Mouse (Mus musculus): ENCODE measurements around the gene Krtap10-4. TPM values are rescaled to one million over a fixed set of nuclear protein-coding genes. Genes with fewer than 3 reads are reported as not detected.
"Not testable (repeated sequence)": the region's sequence is repeated elsewhere in the genome, so short reads cannot be mapped to it uniquely, and the experiment has no call there.

Krtap10-4 gene
- polyA plus RNA-seq, 1 experiment from 2014 or later: not detected

DNA sequence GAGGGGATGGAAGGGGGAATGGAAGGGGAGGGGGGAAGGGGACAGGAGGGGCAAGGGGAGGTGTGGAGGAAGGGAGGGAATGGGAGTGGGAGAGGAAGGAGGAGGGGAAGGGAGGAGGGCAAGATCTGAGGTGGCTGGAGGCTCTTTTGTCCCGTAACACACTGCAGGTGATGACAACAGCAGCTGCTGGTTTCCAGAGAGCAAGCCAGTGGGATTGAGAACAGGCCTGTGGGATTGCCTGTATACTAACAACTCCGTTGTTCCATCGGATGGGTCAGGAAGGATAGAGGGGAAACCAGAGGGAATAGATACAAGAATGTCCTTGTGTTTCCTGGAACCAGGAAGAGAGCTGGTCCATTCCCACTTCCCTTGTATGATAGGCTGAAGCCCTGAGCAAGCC, 29.2 kb downstream of the Krtap10-4 start:
- no peak for TF ChIP-seq CTCF (IDR thresholded peaks at IDR 0.05; ENCODE audit: low read depth)
- no peak for TF ChIP-seq EP300 (IDR thresholded peaks at IDR 0.05; ENCODE audit: low read depth)
- DNase-seq: no peak
- H3K9ac ChIP-seq (replicated peaks): no peak overlapping the region
- no peaks in the 10 kb centered on the region for H3K27me3 ChIP-seq (ENCODE audit: insufficient read depth, low read length)
- H3K4me2 ChIP-seq (ENCODE audit: low read depth, low read length): no peak overlapping the region
- no peaks in the 10 kb centered on the region for H3K9me3 ChIP-seq (ENCODE audit: low read length)
- H3K27ac ChIP-seq (ENCODE audit: low read depth): no peak overlapping the region
- ATAC-seq: no peak
- WGBS (ENCODE audit: insufficient replicate concordance): 29% methylated on average over 3 of the region's 3 CpGs
- H3K4me1 ChIP-seq (ENCODE audit: insufficient read depth): no peaks in the 10 kb centered on the region
- no peak overlapping the region for H3K4me3 ChIP-seq (ENCODE audit: low read depth, low read length)
- H3K36me3 ChIP-seq (replicated peaks; ENCODE audit: insufficient read depth, low read length): no peaks in the 10 kb centered on the region

DNA sequence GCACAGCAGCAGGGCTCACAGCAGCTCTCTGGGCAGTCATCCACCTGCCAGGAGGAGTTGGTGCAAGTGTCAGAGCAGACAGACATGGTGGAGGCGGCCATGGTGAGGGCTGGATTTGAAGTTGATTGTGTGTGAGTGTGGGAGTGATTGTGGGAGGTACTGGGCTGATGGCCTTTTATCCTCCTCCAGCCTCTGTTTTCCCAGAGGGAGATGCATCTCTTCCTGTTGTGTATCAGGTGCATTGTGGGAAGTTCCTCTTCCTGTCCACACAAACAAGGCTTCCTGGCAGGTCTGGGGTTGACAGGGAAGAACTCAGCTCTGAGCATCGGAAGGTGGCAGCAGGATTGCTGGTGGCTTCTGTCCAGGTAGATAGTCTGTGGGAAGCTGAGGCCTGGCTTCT, 31.9 kb downstream of the Krtap10-4 start, which contains the start of gene Gm9639:
Gene Gm9639, minus strand, starts transcription at position 101 of the 400 bp plus-strand sequence.
- DNase-seq (no peak), ATAC-seq (no peak)
- no peak within 1 kb of the TSS for H3K4me3 ChIP-seq (ENCODE audit: low read depth, low read length)
- no peak within 1 kb of the TSS for H3K4me2 ChIP-seq (ENCODE audit: low read depth, low read length)
- 34% methylated on average over 2 of the region's 2 CpGs for WGBS (ENCODE audit: insufficient replicate concordance)
- H3K36me3 ChIP-seq (replicated peaks; ENCODE audit: insufficient read depth, low read length): no peaks in the 10 kb centered on the region
- TF ChIP-seq CTCF (IDR thresholded peaks at IDR 0.05; ENCODE audit: low read depth) (no peak), EP300 (IDR thresholded peaks at IDR 0.05; ENCODE audit: low read depth) (no peak)
- H3K9ac ChIP-seq (replicated peaks): no peak within 1 kb of the TSS
- H3K27me3 ChIP-seq (ENCODE audit: insufficient read depth, low read length): no peaks in the 10 kb centered on the region
- H3K4me1 ChIP-seq (ENCODE audit: insufficient read depth): no peaks in the 10 kb centered on the region
- no peaks in the 10 kb centered on the region for H3K9me3 ChIP-seq (ENCODE audit: low read length)
- no peak within 1 kb of the TSS for H3K27ac ChIP-seq (ENCODE audit: low read depth)

DNA sequence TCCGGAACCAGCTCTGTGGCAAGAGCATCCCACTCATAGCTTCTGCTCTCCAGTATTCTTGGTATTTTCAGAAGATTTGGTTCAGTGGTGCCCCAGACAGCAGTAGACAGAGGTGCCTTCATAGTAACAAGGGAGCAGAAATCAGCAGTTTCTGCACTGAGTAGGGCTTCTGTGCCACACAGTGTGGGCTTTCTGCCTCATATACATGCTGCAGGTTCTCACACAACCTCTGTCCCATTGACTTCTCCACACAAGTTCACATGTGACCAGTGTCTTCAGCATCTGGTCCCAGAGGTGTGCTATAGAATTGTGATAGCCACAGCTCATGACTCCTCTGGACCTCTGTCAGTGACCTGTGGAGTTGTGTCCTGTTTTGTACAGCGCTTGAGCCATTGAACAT, 38.3 kb downstream of the Krtap10-4 start:
- no peak for ATAC-seq
- 60% methylated on average over 2 of the region's 2 CpGs for WGBS (ENCODE audit: insufficient replicate concordance)

DNA sequence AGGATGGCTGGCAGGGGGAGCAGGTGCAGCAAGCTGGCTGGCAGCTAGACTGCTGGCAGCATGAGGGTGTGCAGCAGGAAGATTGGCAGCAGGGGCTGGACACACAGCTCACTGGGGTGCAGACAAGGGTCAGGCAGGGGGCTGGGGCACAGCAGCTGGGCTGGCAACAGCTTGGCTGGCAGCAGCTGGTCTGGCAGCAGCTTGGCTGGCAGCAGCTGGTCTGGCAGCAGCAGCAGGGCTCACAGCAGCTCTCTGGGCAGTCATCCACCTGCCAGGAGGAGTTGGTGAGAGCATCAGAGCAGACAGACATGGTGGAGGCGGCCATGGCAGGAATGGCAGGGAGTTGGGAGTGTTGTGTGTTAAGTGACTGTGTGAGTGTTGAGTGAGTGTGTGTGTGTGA, 39.0 kb downstream of the Krtap10-4 start, which contains the start of gene Gm7137:
Gene Gm7137, minus strand, starts transcription at position 325 of the 400 bp plus-strand sequence.
- not testable (repeated sequence) for H3K4me1 ChIP-seq (ENCODE audit: insufficient read depth); H3K4me2 ChIP-seq (ENCODE audit: low read depth, low read length); H3K36me3 ChIP-seq (replicated peaks; ENCODE audit: insufficient read depth, low read length); H3K4me3 ChIP-seq (ENCODE audit: low read depth, low read length); DNase-seq; H3K27ac ChIP-seq (ENCODE audit: low read depth); ATAC-seq; H3K27me3 ChIP-seq (ENCODE audit: insufficient read depth, low read length); H3K9ac ChIP-seq (replicated peaks); H3K9me3 ChIP-seq (ENCODE audit: low read length)
- no CpG with 5 or more reads among the region's 1 CpGs for WGBS (ENCODE audit: insufficient replicate concordance)

More for the DNA sequence above, 38.3 kb downstream of the Krtap10-4 start:
- H3K27me3 ChIP-seq (ENCODE audit: insufficient read depth, low read length): no peaks in the 10 kb centered on the region
- H3K9me3 ChIP-seq (ENCODE audit: low read length): no peaks in the 10 kb centered on the region
- H3K4me1 ChIP-seq (ENCODE audit: insufficient read depth): no peaks in the 10 kb centered on the region
- TF ChIP-seq CTCF (IDR thresholded peaks at IDR 0.05; ENCODE audit: low read depth) (no peak), EP300 (IDR thresholded peaks at IDR 0.05; ENCODE audit: low read depth) (no peak)
- H3K4me2 ChIP-seq (ENCODE audit: low read depth, low read length): no peak overlapping the region
- no peak overlapping the region for H3K9ac ChIP-seq (replicated peaks)
- H3K27ac ChIP-seq (ENCODE audit: low read depth): no peak overlapping the region
- DNase-seq: no peak
- no peak overlapping the region for H3K4me3 ChIP-seq (ENCODE audit: low read depth, low read length)
- no peaks in the 10 kb centered on the region for H3K36me3 ChIP-seq (replicated peaks; ENCODE audit: insufficient read depth, low read length)

DNA sequence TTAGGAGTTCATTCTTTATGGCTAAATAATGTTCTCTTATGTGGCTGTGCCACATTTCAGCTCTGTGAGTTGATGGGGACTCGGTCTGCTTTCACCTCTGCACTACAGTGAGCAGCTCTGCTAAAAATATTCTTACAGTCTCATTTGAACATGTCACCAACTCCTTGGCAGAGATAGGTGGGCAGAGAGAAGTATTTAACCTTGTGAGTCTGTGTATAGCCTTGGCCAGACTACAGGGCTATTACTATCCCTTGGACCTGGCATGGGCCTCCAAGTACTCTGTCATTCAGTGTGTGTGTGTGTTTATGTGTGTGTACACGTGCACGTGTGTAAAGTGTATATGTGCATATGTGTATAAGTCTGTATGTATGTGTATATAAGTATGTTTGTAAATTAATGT, 43.5 kb downstream of the Krtap10-4 start:
- not testable (repeated sequence) for H3K4me3 ChIP-seq (ENCODE audit: low read depth, low read length); ATAC-seq; H3K4me2 ChIP-seq (ENCODE audit: low read depth, low read length); H3K9me3 ChIP-seq (ENCODE audit: low read length); H3K27me3 ChIP-seq (ENCODE audit: insufficient read depth, low read length); H3K4me1 ChIP-seq (ENCODE audit: insufficient read depth); H3K36me3 ChIP-seq (replicated peaks; ENCODE audit: insufficient read depth, low read length); DNase-seq; H3K9ac ChIP-seq (replicated peaks); H3K27ac ChIP-seq (ENCODE audit: low read depth)
- 79% methylated on average over 1 of the region's 3 CpGs for WGBS (ENCODE audit: insufficient replicate concordance)

DNA sequence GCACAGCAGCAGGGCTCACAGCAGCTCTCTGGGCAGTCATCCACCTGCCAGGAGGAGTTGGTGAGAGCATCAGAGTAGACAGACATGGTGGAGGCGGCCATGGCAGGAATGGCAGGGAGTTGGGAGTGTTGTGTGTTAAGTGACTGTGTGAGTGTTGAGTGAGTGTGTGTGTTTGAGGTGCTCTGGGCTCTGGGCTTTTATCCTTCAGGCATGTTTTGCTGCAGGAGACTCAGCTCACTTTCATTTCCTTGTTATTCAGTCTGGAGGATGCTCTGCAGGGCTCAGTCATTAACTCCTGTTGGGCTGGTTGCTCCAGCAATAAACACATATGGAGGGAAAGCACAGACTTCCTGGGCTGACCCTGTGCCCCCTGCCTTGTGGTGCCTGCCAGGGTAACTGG, 44.5 kb downstream of the Krtap10-4 start, which contains the start of gene Gm3250:
Gene Gm3250, minus strand, starts transcription at position 101 of the 400 bp plus-strand sequence.
- not testable (repeated sequence) for H3K4me1 ChIP-seq (ENCODE audit: insufficient read depth); H3K9ac ChIP-seq (replicated peaks); H3K4me3 ChIP-seq (ENCODE audit: low read depth, low read length); ATAC-seq; H3K27me3 ChIP-seq (ENCODE audit: insufficient read depth, low read length); DNase-seq; H3K9me3 ChIP-seq (ENCODE audit: low read length); H3K4me2 ChIP-seq (ENCODE audit: low read depth, low read length); H3K27ac ChIP-seq (ENCODE audit: low read depth); H3K36me3 ChIP-seq (replicated peaks; ENCODE audit: insufficient read depth, low read length)
- WGBS (ENCODE audit: insufficient replicate concordance): 43% methylated on average over 1 of the region's 1 CpGs

DNA sequence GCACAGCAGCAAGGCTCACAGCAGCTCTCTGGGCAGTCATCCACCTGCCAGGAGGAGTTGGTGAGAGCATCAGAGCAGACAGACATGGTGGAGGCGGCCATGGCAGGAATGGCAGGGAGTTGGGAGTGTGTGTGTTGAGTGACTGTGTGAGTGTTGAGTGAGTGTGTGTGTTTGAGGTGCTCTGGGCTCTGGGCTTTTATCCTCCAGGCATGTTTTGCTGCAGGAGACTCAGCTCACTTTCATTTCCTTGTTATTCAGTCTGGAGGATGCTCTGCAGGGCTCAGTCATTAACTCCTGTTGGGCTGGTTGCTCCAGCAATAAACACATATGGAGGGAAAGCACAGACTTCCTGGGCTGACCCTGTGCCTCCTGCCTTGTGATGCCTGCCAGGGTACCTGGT, 50.1 kb downstream of the Krtap10-4 start, which contains the start of gene Gm7138:
Gene Gm7138, minus strand, starts transcription at position 101 of the 400 bp plus-strand sequence.
- WGBS (ENCODE audit: insufficient replicate concordance): 56% methylated on average over 1 of the region's 1 CpGs
- H3K9ac ChIP-seq (replicated peaks); H3K4me2 ChIP-seq (ENCODE audit: low read depth, low read length); ATAC-seq; H3K4me1 ChIP-seq (ENCODE audit: insufficient read depth); H3K27ac ChIP-seq (ENCODE audit: low read depth); H3K36me3 ChIP-seq (replicated peaks; ENCODE audit: insufficient read depth, low read length); H3K27me3 ChIP-seq (ENCODE audit: insufficient read depth, low read length); H3K9me3 ChIP-seq (ENCODE audit: low read length); H3K4me3 ChIP-seq (ENCODE audit: low read depth, low read length); DNase-seq: not testable (repeated sequence)

Other genes with a start within 250 kb of the Krtap10-4 start
- gene Pttg1ip, start 245.4 kb downstream of the Krtap10-4 start, polyA plus RNA-seq (2015; fragmentation: Nextera tagmentation; extraction: Ambion mirVana): 126 and 129 TPM in 2 replicates
- 105 and 111 TPM in 2 replicates for gene Sumo3, start 221.0 kb downstream of the Krtap10-4 start, polyA plus RNA-seq (2015; fragmentation: Nextera tagmentation; extraction: Ambion mirVana)
- gene Gm49325, start 220.9 kb downstream of the Krtap10-4 start, polyA plus RNA-seq (2015; fragmentation: Nextera tagmentation; extraction: Ambion mirVana): 8.4 and 13.3 TPM in 2 replicates
- gene Ube2g2, start 204.8 kb downstream of the Krtap10-4 start, polyA plus RNA-seq (2015; fragmentation: Nextera tagmentation; extraction: Ambion mirVana): 37.4 and 40.4 TPM in 2 replicates
- 0.06 TPM in 1 of 2 replicates, not detected in the other for gene Tspear, start 140.5 kb downstream of the Krtap10-4 start, polyA plus RNA-seq (2015; fragmentation: Nextera tagmentation; extraction: Ambion mirVana)
- not detected in 2 replicates for gene Gm19402, start 136.3 kb downstream of the Krtap10-4 start, polyA plus RNA-seq (2015; fragmentation: Nextera tagmentation; extraction: Ambion mirVana)
- not detected in 2 replicates for gene Gm9508, start 129.9 kb downstream of the Krtap10-4 start, polyA plus RNA-seq (2015; fragmentation: Nextera tagmentation; extraction: Ambion mirVana)
- gene Gm10272, start 120.5 kb downstream of the Krtap10-4 start, polyA plus RNA-seq (2015; fragmentation: Nextera tagmentation; extraction: Ambion mirVana): not detected in 2 replicates
- not detected in 2 replicates for gene Gm10024, start 115.6 kb downstream of the Krtap10-4 start, polyA plus RNA-seq (2015; fragmentation: Nextera tagmentation; extraction: Ambion mirVana)
- not detected in 2 replicates for gene Gm10142, start 111.3 kb downstream of the Krtap10-4 start, polyA plus RNA-seq (2015; fragmentation: Nextera tagmentation; extraction: Ambion mirVana)
- gene Krtap12-1, start 106.5 kb downstream of the Krtap10-4 start, polyA plus RNA-seq (2015; fragmentation: Nextera tagmentation; extraction: Ambion mirVana): not detected in 2 replicates
- not detected in 2 replicates for gene Gm10100, start 100.6 kb downstream of the Krtap10-4 start, polyA plus RNA-seq (2015; fragmentation: Nextera tagmentation; extraction: Ambion mirVana)
- not detected in 2 replicates for gene Gm18596, start 84.5 kb downstream of the Krtap10-4 start, polyA plus RNA-seq (2015; fragmentation: Nextera tagmentation; extraction: Ambion mirVana)
- not detected in 2 replicates for gene Gm9736, start 75.7 kb downstream of the Krtap10-4 start, polyA plus RNA-seq (2015; fragmentation: Nextera tagmentation; extraction: Ambion mirVana)
- not detected in 2 replicates for gene Gm3233, start 67.4 kb downstream of the Krtap10-4 start, polyA plus RNA-seq (2015; fragmentation: Nextera tagmentation; extraction: Ambion mirVana)
- not detected in 2 replicates for gene Gm3238, start 55.8 kb downstream of the Krtap10-4 start, polyA plus RNA-seq (2015; fragmentation: Nextera tagmentation; extraction: Ambion mirVana)
- gene Gm7138, start 50.2 kb downstream of the Krtap10-4 start, polyA plus RNA-seq (2015; fragmentation: Nextera tagmentation; extraction: Ambion mirVana): not detected in 2 replicates
- gene Gm3250, start 44.6 kb downstream of the Krtap10-4 start, polyA plus RNA-seq (2015; fragmentation: Nextera tagmentation; extraction: Ambion mirVana): not detected in 2 replicates
- gene Gm7137, start 38.9 kb downstream of the Krtap10-4 start, polyA plus RNA-seq (2015; fragmentation: Nextera tagmentation; extraction: Ambion mirVana): not detected in 2 replicates
- not detected in 2 replicates for gene Gm9639, start 32.0 kb downstream of the Krtap10-4 start, polyA plus RNA-seq (2015; fragmentation: Nextera tagmentation; extraction: Ambion mirVana)
- not detected in 2 replicates for gene Gm19668, start 28.0 kb downstream of the Krtap10-4 start, polyA plus RNA-seq (2015; fragmentation: Nextera tagmentation; extraction: Ambion mirVana)
- gene Gm9507, start 15.3 kb downstream of the Krtap10-4 start, polyA plus RNA-seq (2015; fragmentation: Nextera tagmentation; extraction: Ambion mirVana): not detected in 2 replicates
- not detected in 2 replicates for gene Gm2696, start 12.4 kb downstream of the Krtap10-4 start, polyA plus RNA-seq (2015; fragmentation: Nextera tagmentation; extraction: Ambion mirVana)
- not detected in 2 replicates for gene Krtap10-10, start 8.9 kb upstream of the Krtap10-4 start, polyA plus RNA-seq (2015; fragmentation: Nextera tagmentation; extraction: Ambion mirVana)
- not detected in 2 replicates for gene Gm36176, start 19.7 kb upstream of the Krtap10-4 start, polyA plus RNA-seq (2015; fragmentation: Nextera tagmentation; extraction: Ambion mirVana)
- not detected in 2 replicates for gene Gm10318, start 25.8 kb upstream of the Krtap10-4 start, polyA plus RNA-seq (2015; fragmentation: Nextera tagmentation; extraction: Ambion mirVana)
- gene Gm3285, start 34.9 kb upstream of the Krtap10-4 start, polyA plus RNA-seq (2015; fragmentation: Nextera tagmentation; extraction: Ambion mirVana): not detected in 2 replicates
- 24.4 and 26.6 TPM in 2 replicates for gene Lrrc3, start 75.4 kb upstream of the Krtap10-4 start, polyA plus RNA-seq (2015; fragmentation: Nextera tagmentation; extraction: Ambion mirVana)
- gene Trpm2, start 143.5 kb upstream of the Krtap10-4 start, polyA plus RNA-seq (2015; fragmentation: Nextera tagmentation; extraction: Ambion mirVana): 1.5 and 1.7 TPM in 2 replicates
- gene 1810043G02Rik, start 151.4 kb upstream of the Krtap10-4 start, polyA plus RNA-seq (2015; fragmentation: Nextera tagmentation; extraction: Ambion mirVana): 4.0 and 4.4 TPM in 2 replicates
- 23.5 and 31.3 TPM in 2 replicates for gene Pfkl, start 183.0 kb upstream of the Krtap10-4 start, polyA plus RNA-seq (2015; fragmentation: Nextera tagmentation; extraction: Ambion mirVana)
- not detected in 2 replicates for gene Dnmt3l, start 214.9 kb upstream of the Krtap10-4 start, polyA plus RNA-seq (2015; fragmentation: Nextera tagmentation; extraction: Ambion mirVana)
- gene Aire, start 216.5 kb upstream of the Krtap10-4 start, polyA plus RNA-seq (2015; fragmentation: Nextera tagmentation; extraction: Ambion mirVana): not detected in 2 replicates
- gene Icosl, start 242.2 kb upstream of the Krtap10-4 start, polyA plus RNA-seq (2015; fragmentation: Nextera tagmentation; extraction: Ambion mirVana): 0.86 and 1.2 TPM in 2 replicates

All from liver, postnatal 0 days (tissue).